ENCODE assay signal across 9 mouse cellular contexts in genomic region chr11:59384441-59384959, GRCm38 (mm10). TPM values are rescaled to one million over a fixed set of nuclear protein-coding genes. Genes with fewer than 3 reads are reported as not detected.
DNase-seq lines count a peak whose midpoint lies in the region; ATAC-seq and TF ChIP-seq lines count a peak whose summit lies in the region.
"Had no signal": no experiment of that assay in that cellular context is flagged by ENCODE, and none has a peak within 500 bp of the region (broad histone marks: within the 10 kb centered on the region; RNA-seq: fewer than 3 reads in every experiment).

No protein-coding gene starts in this region.

- ATAC-seq in forebrain, embryonic 14.5 days: no peak
- peak; percentile 82 to 90 for ATAC-seq in hematopoietic stem cell, adult 5-6 weeks (replicated peaks in 1 of 2; ENCODE audit: insufficient read depth in 1 of 2, low FRiP score in 2 of 2, low TSS enrichment in 1 of 2, low read depth in 1 of 2, poor library complexity in 2 of 2, severe bottlenecking in 2 of 2)
- ATAC-seq in hindbrain, embryonic 14.5 days (ENCODE audit: low FRiP score): no peak

- TF ChIP-seq CTCF in left cerebral cortex, adult 2 months (IDR thresholded peaks at IDR 0.05): no peak

- no peaks in the 10 kb centered on the region for H3K27me3 ChIP-seq in forebrain, embryonic 10.5 days (ENCODE audit: poor library complexity, severe bottlenecking)
- H3K27me3 ChIP-seq in forebrain, embryonic 14.5 days (replicated peaks; ENCODE audit: control insufficient read depth, insufficient read depth, low read length): no peaks in the 10 kb centered on the region
- H3K27me3 ChIP-seq in hindbrain, embryonic 14.5 days (ENCODE audit: control insufficient read depth, insufficient read depth, low read length): no peaks in the 10 kb centered on the region

- no peaks in the 10 kb centered on the region for H3K36me3 ChIP-seq in forebrain, embryonic 10.5 days (replicated peaks)
- H3K36me3 ChIP-seq in forebrain, embryonic 14.5 days (ENCODE audit: control insufficient read depth, insufficient read depth, low read length): no peaks in the 10 kb centered on the region
- no peaks in the 10 kb centered on the region for H3K36me3 ChIP-seq in hindbrain, embryonic 14.5 days (replicated peaks; ENCODE audit: control insufficient read depth, insufficient read depth)

- H3K4me1 ChIP-seq in forebrain, embryonic 10.5 days: peaks cover 41% of the 10 kb centered on the region
- H3K4me1 ChIP-seq in forebrain, embryonic 14.5 days (ENCODE audit: control insufficient read depth, insufficient read depth, low read length): no peaks in the 10 kb centered on the region
- H3K4me1 ChIP-seq in hindbrain, embryonic 14.5 days (replicated peaks; ENCODE audit: control insufficient read depth, insufficient read depth, low read length): no peaks in the 10 kb centered on the region

- H3K4me3 ChIP-seq in forebrain, embryonic 10.5 days: no peak overlapping the region
- no peak overlapping the region for H3K4me3 ChIP-seq in forebrain, embryonic 14.5 days (ENCODE audit: low read depth, low read length)
- no peak overlapping the region for H3K4me3 ChIP-seq in left cerebral cortex, adult 2 months
- no peak overlapping the region for H3K4me3 ChIP-seq in hindbrain, embryonic 14.5 days (replicated peaks; ENCODE audit: low read length)

- H3K9ac ChIP-seq in forebrain, embryonic 14.5 days (ENCODE audit: low read length): no peak overlapping the region
- no peak overlapping the region for H3K9ac ChIP-seq in hindbrain, embryonic 14.5 days

- peak overlapping the region; percentile 74 for H3K27ac ChIP-seq in forebrain, embryonic 10.5 days
- H3K27ac ChIP-seq in forebrain, embryonic 14.5 days (ENCODE audit: low read depth, low read length): no peak overlapping the region
- no peak overlapping the region for H3K27ac ChIP-seq in left cerebral cortex, adult 2 months
- H3K27ac ChIP-seq in hindbrain, embryonic 14.5 days: no peak overlapping the region

- WGBS in forebrain, embryonic 10.5 days: 51% methylated on average over 7 of the region's 7 CpGs
- WGBS in forebrain, embryonic 14.5 days: 61% methylated on average over 7 of the region's 7 CpGs
- WGBS in hindbrain, embryonic 14.5 days: 49% methylated on average over 7 of the region's 7 CpGs

- H3K4me2 ChIP-seq in forebrain, embryonic 14.5 days (ENCODE audit: low read length): no peak overlapping the region
- no peak overlapping the region for H3K4me2 ChIP-seq in hindbrain, embryonic 14.5 days (replicated peaks)

- peak; percentile 60 for DNase-seq in forebrain, embryonic 10.5 days (ENCODE audit: extremely low spot score, low spot score)
- DNase-seq in forebrain, embryonic 14.5 days (ENCODE audit: low spot score): no peak
- peak; percentile 84 for DNase-seq in embryo, embryonic 10 days (ENCODE audit: low spot score)
- peak; percentile 48 for DNase-seq in lung, postnatal 10 days
- no peak for DNase-seq in left cerebral cortex, adult 2 months (ENCODE audit: extremely low spot score in 1 of 2, low spot score in 2 of 2)
- no peak for DNase-seq in left cerebral cortex, adult 18-20 months (ENCODE audit: low spot score in 2 of 2)
- no peak for DNase-seq in hindbrain, embryonic 14.5 days (ENCODE audit: low spot score)

- peaks cover 4% of the 10 kb centered on the region; the same call in 1 of the 2 replicates for H3K9me3 ChIP-seq in forebrain, embryonic 10.5 days
- H3K9me3 ChIP-seq in forebrain, embryonic 14.5 days (replicated peaks; ENCODE audit: control insufficient read depth, low read length): no peaks in the 10 kb centered on the region
- H3K9me3 ChIP-seq in hindbrain, embryonic 14.5 days (ENCODE audit: control insufficient read depth, low read length): no peaks in the 10 kb centered on the region

- intact Hi-C loops in left cerebral cortex, adult 2 months (cut with DNase I): no loop called here

RNA-seq across cellular contexts. Expression of gene Prss38, which starts 9.0 kb away (rescaled TPM):
- not detected in 2 replicates for polyA plus RNA-seq in forebrain, embryonic 10.5 days (2016; fragmentation: Nextera tagmentation; extraction: Ambion mirVana)
- not detected in 2 replicates for polyA plus RNA-seq in forebrain, embryonic 14.5 days (2014; fragmentation: Nextera tagmentation; extraction: Ambion mirVana)
- total RNA-seq in hematopoietic stem cell, adult 5-6 weeks (2017): not detected in 2 replicates
- total RNA-seq in left cerebral cortex, adult 2 months (2021): not detected
- total RNA-seq in left cerebral cortex, adult 18-20 months (2021): not detected
- polyA plus RNA-seq in hindbrain, embryonic 14.5 days (2014; fragmentation: Nextera tagmentation; extraction: Ambion mirVana): not detected in 2 replicates
- polyA plus RNA-seq: neural tube, embryonic 11.5 days had no signal

Comparison
In these comparisons a context has a peak if more than half of its experiments do, and no peak if none do; other contexts are left out.
1. DNase-seq: peak in forebrain, embryonic 10.5 days (single experiment), embryo, embryonic 10 days (single experiment) and lung, postnatal 10 days (single experiment); none in forebrain, embryonic 14.5 days (single experiment), left cerebral cortex, adult 2 months (0 of 2), left cerebral cortex, adult 18-20 months (0 of 2) and hindbrain, embryonic 14.5 days (single experiment).
2. ATAC-seq: peak in hematopoietic stem cell, adult 5-6 weeks (2 of 2); none in forebrain, embryonic 14.5 days (single experiment) and hindbrain, embryonic 14.5 days (single experiment).